Mouse (Mus musculus): ENCODE results near the gene Auts2. TPM values are rescaled to one million over a fixed set of nuclear protein-coding genes. Genes with fewer than 3 reads are reported as not detected.
A peak's percentile ranks its signal among the peaks of the same experiment; 100 is the strongest.

Gene Auts2
- polyA plus RNA-seq, 1 experiment from 2014 or later, result 27.3 TPM

GRCm38 (mm10) chr5:131775672-131776071 is 767.5 kb downstream of the Auts2 start:
- ATAC-seq (ENCODE audit: insufficient read depth), result no peak
- H3K36me3 ChIP-seq (ENCODE audit: insufficient read depth), result no peaks in the 10 kb centered on the region
- H3K9me3 ChIP-seq (ENCODE audit: low read depth, low read length), result no peaks in the 10 kb centered on the region
- TF ChIP-seq CTCF (IDR thresholded peaks at IDR 0.05; ENCODE audit: low read depth), result no peak
- H3K4me3 ChIP-seq (ENCODE audit: low read depth, low read length), result no peak overlapping the region
- no peak overlapping the region for H3K9ac ChIP-seq
- H3K27me3 ChIP-seq (ENCODE audit: insufficient read depth, low read length), result no peaks in the 10 kb centered on the region
- no peaks in the 10 kb centered on the region for H3K4me1 ChIP-seq (ENCODE audit: insufficient read depth)
- H3K4me2 ChIP-seq, result no peak overlapping the region
- H3K27ac ChIP-seq (ENCODE audit: low read depth), result no peak overlapping the region
- no peak for DNase-seq
- WGBS, result 67% methylated on average over 5 of the region's 5 CpGs

DNA sequence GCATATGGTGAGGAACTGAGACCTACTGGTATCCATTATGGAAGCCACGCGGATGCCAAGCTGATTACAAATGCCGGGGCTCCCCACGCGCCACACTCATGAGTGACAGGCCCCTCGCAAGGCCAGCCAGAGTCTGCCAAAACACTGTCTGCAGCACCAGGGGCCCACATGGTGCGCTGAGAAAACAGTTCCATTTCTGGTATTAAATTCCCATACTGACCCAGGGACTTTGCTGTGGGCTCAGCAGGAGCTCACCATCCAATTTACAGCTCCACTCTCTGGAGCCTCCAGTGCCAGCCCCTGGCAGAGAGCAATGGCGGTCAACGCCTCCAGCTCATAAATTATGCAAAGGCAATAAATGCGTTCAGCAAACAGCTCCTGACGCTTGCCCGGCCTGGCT is 767.9 kb downstream of the Auts2 start:
- no peaks in the 10 kb centered on the region for H3K9me3 ChIP-seq (ENCODE audit: low read depth, low read length)
- no peak for TF ChIP-seq CTCF (IDR thresholded peaks at IDR 0.05; ENCODE audit: low read depth)
- H3K27me3 ChIP-seq (ENCODE audit: insufficient read depth, low read length), result no peaks in the 10 kb centered on the region
- no peak overlapping the region for H3K4me3 ChIP-seq (ENCODE audit: low read depth, low read length)
- no peak for ATAC-seq (ENCODE audit: insufficient read depth)
- no peaks in the 10 kb centered on the region for H3K4me1 ChIP-seq (ENCODE audit: insufficient read depth)
- H3K36me3 ChIP-seq (ENCODE audit: insufficient read depth), result no peaks in the 10 kb centered on the region
- no peak overlapping the region for H3K27ac ChIP-seq (ENCODE audit: low read depth)
- peak; percentile 21 for DNase-seq
- no peak overlapping the region for H3K9ac ChIP-seq
- 55% methylated on average over 12 of the region's 12 CpGs for WGBS
- no peak overlapping the region for H3K4me2 ChIP-seq

- no peak overlapping the region for H3K4me3 ChIP-seq (ENCODE audit: low read depth, low read length)
- no peak overlapping the region for H3K9ac ChIP-seq
- no peak overlapping the region for H3K4me2 ChIP-seq
- H3K9me3 ChIP-seq (ENCODE audit: low read depth, low read length), result no peaks in the 10 kb centered on the region
- WGBS, result 76% methylated on average over 6 of the region's 6 CpGs
- DNase-seq (no peak), ATAC-seq (ENCODE audit: insufficient read depth) (no peak)
- no peak overlapping the region for H3K27ac ChIP-seq (ENCODE audit: low read depth)
- H3K36me3 ChIP-seq (ENCODE audit: insufficient read depth), result no peaks in the 10 kb centered on the region
- TF ChIP-seq CTCF (IDR thresholded peaks at IDR 0.05; ENCODE audit: low read depth), result no peak
- no peaks in the 10 kb centered on the region for H3K4me1 ChIP-seq (ENCODE audit: insufficient read depth)
- no peaks in the 10 kb centered on the region for H3K27me3 ChIP-seq (ENCODE audit: insufficient read depth, low read length)
These were observed 768.4 kb downstream of the Auts2 start for GRCm38 (mm10) chr5:131774792-131775191.

DNA sequence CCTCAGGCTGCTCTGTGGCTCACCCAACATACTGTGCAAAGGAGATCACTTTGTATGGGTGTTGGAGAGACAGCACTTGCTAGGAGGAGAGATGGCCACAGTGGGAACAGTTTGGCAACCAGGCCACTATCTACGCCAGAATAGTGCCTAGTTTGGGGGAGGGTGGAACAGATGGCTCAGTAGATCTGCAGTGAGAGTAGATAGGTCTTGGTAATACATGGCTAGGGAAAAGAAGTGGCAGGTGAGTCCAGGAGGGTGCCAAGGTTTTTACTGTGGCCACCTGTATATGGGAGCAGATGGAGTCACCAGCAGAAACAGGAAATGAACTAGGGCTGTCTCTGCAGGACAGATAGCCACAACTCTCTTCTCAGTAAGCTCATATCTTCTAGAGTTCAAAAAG is 770.5 kb downstream of the Auts2 start:
- Histone ChIP-seq H3K27ac (ENCODE audit: low read depth) (no peak overlapping the region), H3K9ac (no peak overlapping the region), H3K27me3 (ENCODE audit: insufficient read depth, low read length) (no peaks in the 10 kb centered on the region), H3K4me3 (ENCODE audit: low read depth, low read length) (no peak overlapping the region), H3K9me3 (ENCODE audit: low read depth, low read length) (no peaks in the 10 kb centered on the region), H3K36me3 (ENCODE audit: insufficient read depth) (no peaks in the 10 kb centered on the region), H3K4me2 (no peak overlapping the region), H3K4me1 (ENCODE audit: insufficient read depth) (no peaks in the 10 kb centered on the region)
- ATAC-seq (ENCODE audit: insufficient read depth) (no peak), DNase-seq (no peak)
- TF ChIP-seq CTCF (IDR thresholded peaks at IDR 0.05; ENCODE audit: low read depth), result no peak
- WGBS, result 90% methylated on average over 1 of the region's 1 CpGs

GRCm38 (mm10) chr5:131769273-131769672 is 773.9 kb downstream of the Auts2 start:
- H3K4me1 ChIP-seq (ENCODE audit: insufficient read depth), result no peaks in the 10 kb centered on the region
- H3K27me3 ChIP-seq (ENCODE audit: insufficient read depth, low read length), result no peaks in the 10 kb centered on the region
- no peak overlapping the region for H3K4me2 ChIP-seq
- no peak overlapping the region for H3K9ac ChIP-seq
- H3K36me3 ChIP-seq (ENCODE audit: insufficient read depth), result no peaks in the 10 kb centered on the region
- ATAC-seq (ENCODE audit: insufficient read depth), result peak; percentile 28; the same call in 1 of the 2 replicates
- DNase-seq, result peak; percentile 5
- TF ChIP-seq CTCF (IDR thresholded peaks at IDR 0.05; ENCODE audit: low read depth), result no peak
- 23% methylated on average over 11 of the region's 11 CpGs for whole genome bisulfite sequencing
- no peak overlapping the region for H3K4me3 ChIP-seq (ENCODE audit: low read depth, low read length)
- H3K27ac ChIP-seq (ENCODE audit: low read depth), result no peak overlapping the region
- no peaks in the 10 kb centered on the region for H3K9me3 ChIP-seq (ENCODE audit: low read depth, low read length)

- DNase-seq (no peak), ATAC-seq (ENCODE audit: insufficient read depth) (no peak)
- Histone ChIP-seq H3K36me3 (ENCODE audit: insufficient read depth) (no peaks in the 10 kb centered on the region), H3K4me3 (ENCODE audit: low read depth, low read length) (no peak overlapping the region), H3K4me1 (ENCODE audit: insufficient read depth) (no peaks in the 10 kb centered on the region), H3K27me3 (ENCODE audit: insufficient read depth, low read length) (no peaks in the 10 kb centered on the region), H3K9ac (no peak overlapping the region), H3K9me3 (ENCODE audit: low read depth, low read length) (no peaks in the 10 kb centered on the region), H3K4me2 (no peak overlapping the region), H3K27ac (ENCODE audit: low read depth) (no peak overlapping the region)
- TF ChIP-seq CTCF (IDR thresholded peaks at IDR 0.05; ENCODE audit: low read depth), result no peak
- 70% methylated on average over 12 of the region's 12 CpGs for WGBS
These were observed 775.4 kb downstream of the Auts2 start for GRCm38 (mm10) chr5:131767699-131768264.

- Histone ChIP-seq H3K4me2 (no peak overlapping the region), H3K36me3 (ENCODE audit: insufficient read depth) (no peaks in the 10 kb centered on the region), H3K9me3 (ENCODE audit: low read depth, low read length) (no peaks in the 10 kb centered on the region), H3K27ac (ENCODE audit: low read depth) (no peak overlapping the region), H3K9ac (no peak overlapping the region), H3K27me3 (ENCODE audit: insufficient read depth, low read length) (no peaks in the 10 kb centered on the region), H3K4me1 (ENCODE audit: insufficient read depth) (no peaks in the 10 kb centered on the region), H3K4me3 (ENCODE audit: low read depth, low read length) (no peak overlapping the region)
- ATAC-seq (ENCODE audit: insufficient read depth) (no peak), DNase-seq (no peak)
- TF ChIP-seq CTCF (IDR thresholded peaks at IDR 0.05; ENCODE audit: low read depth), result no peak
- 74% methylated on average over 9 of the region's 9 CpGs for WGBS
These were observed 776.0 kb downstream of the Auts2 start for GRCm38 (mm10) chr5:131767176-131767575.

- DNase-seq (no peak), ATAC-seq (ENCODE audit: insufficient read depth) (no peak)
- Histone ChIP-seq H3K4me2 (no peak overlapping the region), H3K4me1 (ENCODE audit: insufficient read depth) (no peaks in the 10 kb centered on the region), H3K27me3 (ENCODE audit: insufficient read depth, low read length) (no peaks in the 10 kb centered on the region), H3K9me3 (ENCODE audit: low read depth, low read length) (no peaks in the 10 kb centered on the region), H3K36me3 (ENCODE audit: insufficient read depth) (no peaks in the 10 kb centered on the region), H3K4me3 (ENCODE audit: low read depth, low read length) (no peak overlapping the region), H3K27ac (ENCODE audit: low read depth) (no peak overlapping the region), H3K9ac (no peak overlapping the region)
- no peak for TF ChIP-seq CTCF (IDR thresholded peaks at IDR 0.05; ENCODE audit: low read depth)
- 82% methylated on average over 13 of the region's 13 CpGs for WGBS
These were observed 783.7 kb downstream of the Auts2 start for GRCm38 (mm10) chr5:131759432-131759831.
